Mouse (Mus musculus): ENCODE data around the gene Zhx3.

GRCm38 (mm10) chr2:160767201-160767600 lies 105.6 kb downstream of the Zhx3 start:
- TF ChIP-seq CTCF (IDR thresholded peaks at IDR 0.05; ENCODE audit: extremely low read depth, insufficient read depth, low read length) (no peak), POLR2A (IDR thresholded peaks at IDR 0.05; ENCODE audit: extremely low read depth, insufficient read depth, low read length) (no peak)
